Mouse (Mus musculus) limb, embryonic 12.5 days (tissue): ENCODE data around the gene Bsg. TPM values are rescaled to one million over a fixed set of nuclear protein-coding genes. Genes with fewer than 3 reads are reported as not detected.
A peak's percentile ranks its signal among the peaks of the same experiment; 100 is the strongest.
"Not testable (repeated sequence)": the region's sequence is repeated elsewhere in the genome, so short reads cannot be mapped to it uniquely, and the experiment has no call there.

Experiments used
- ATAC-seq: fragments of 200-750 bp; cut with Nextera tagmentation; 2 replicates; pipeline ENCODE4 v1.8.0; 2017; ENCODE audit warnings: low read depth, moderate TSS enrichment; ENCODE audit not compliant: insufficient number of reproducible peaks, insufficient read depth, low FRiP score, low TSS enrichment
- H3K27ac ChIP-seq: fragments of 300-500 bp; sonication (generic); 2 replicates; pipeline ENCODE4 v1.5.1; 2016; ENCODE audit warnings: mild to moderate bottlenecking, moderate library complexity
- H3K27me3 ChIP-seq: fragments of 300-500 bp; sonication (generic); 2 replicates; pipeline ENCODE4 v1.6.1; 2016; ENCODE audit warnings: mild to moderate bottlenecking, moderate library complexity
- H3K36me3 ChIP-seq: fragments of 300-500 bp; sonication (generic); 2 replicates; pipeline ENCODE4 v1.6.1; 2016; ENCODE audit warnings: mild to moderate bottlenecking, moderate library complexity
- H3K4me1 ChIP-seq: fragments of 300-500 bp; sonication (generic); replicated peaks from 2 replicates; pipeline ENCODE4 v1.6.1; 2016
- H3K4me2 ChIP-seq: fragments of 300-500 bp; sonication (generic); 2 replicates; pipeline ENCODE4 v1.6.1; 2016; ENCODE audit warnings: mild to moderate bottlenecking, moderate library complexity
- H3K4me3 ChIP-seq: fragments of 300-500 bp; sonication (generic); replicated peaks from 2 replicates; pipeline ENCODE4 v1.5.1; 2016; ENCODE audit warnings: mild to moderate bottlenecking
- H3K9ac ChIP-seq: fragments of 300-500 bp; sonication (generic); replicated peaks from 2 replicates; pipeline ENCODE4 v1.6.1; 2016; ENCODE audit warnings: mild to moderate bottlenecking, moderate library complexity
- H3K9me3 ChIP-seq: fragments of 300-500 bp; sonication (generic); 2 replicates; pipeline ENCODE4 v1.6.1; 2016; ENCODE audit warnings: mild to moderate bottlenecking, moderate library complexity
- WGBS: fragments of 180-500 bp; shearing (Covaris S2); methylation state at CpG from one replicate; pipeline ENCODE4 v1.1.7; 2016; 5-methylcytosine and 5-hydroxymethylcytosine counted together
- polyA plus RNA-seq: library from polyadenylated mRNA; unstranded; fragments of >200 nt; fragmentation: Nextera tagmentation; extraction: Ambion mirVana; gene quantifications from 2 replicates; pipeline ENCODE4 v1.2.1, GENCODE M21; 2016

Bsg gene
- polyA plus RNA-seq, 1 experiment from 2014 or later = 680 TPM

GRCm38 (mm10) chr10:79755854-79756253, 51.6 kb downstream of the Bsg start:
- H3K4me3 ChIP-seq = no peak overlapping the region
- 0 out of 2 replicates have a peak overlapping the region, but pooled peaks have one; percentile 8 for H3K9ac ChIP-seq
- H3K36me3 ChIP-seq = peaks cover 52% of the 10 kb centered on the region
- H3K4me1 ChIP-seq = peaks cover 10% of the 10 kb centered on the region
- no peaks in the 10 kb centered on the region for H3K9me3 ChIP-seq
- H3K27me3 ChIP-seq = no peaks in the 10 kb centered on the region
- WGBS = 78% methylated on average over 3 of the region's 3 CpGs
- ATAC-seq = no peak
- H3K4me2 ChIP-seq = no peak overlapping the region
- no peak overlapping the region for H3K27ac ChIP-seq

GRCm38 (mm10) chr10:79756660-79757059, 52.4 kb downstream of the Bsg start:
- 88% methylated on average over 24 of the region's 24 CpGs for WGBS
- H3K36me3 ChIP-seq = peaks cover 60% of the 10 kb centered on the region

GRCm38 (mm10) chr10:79759675-79760074, 55.4 kb downstream of the Bsg start:
- 96% methylated on average over 1 of the region's 1 CpGs for WGBS
- H3K9me3 ChIP-seq, H3K27me3 ChIP-seq, H3K4me3 ChIP-seq, ATAC-seq, H3K27ac ChIP-seq, H3K9ac ChIP-seq, H3K4me2 ChIP-seq: not testable (repeated sequence)
- Histone ChIP-seq H3K4me1 (peaks cover 15% of the 10 kb centered on the region), H3K36me3 (peaks cover 77% of the 10 kb centered on the region)

More at GRCm38 (mm10) chr10:79756660-79757059, 52.4 kb downstream of the Bsg start:
- no peak overlapping the region for H3K9ac ChIP-seq
- peaks cover 10% of the 10 kb centered on the region for H3K4me1 ChIP-seq
- no peaks in the 10 kb centered on the region for H3K27me3 ChIP-seq
- ATAC-seq = no peak
- H3K9me3 ChIP-seq = no peaks in the 10 kb centered on the region
- H3K27ac ChIP-seq = no peak overlapping the region
- no peak overlapping the region for H3K4me2 ChIP-seq
- no peak overlapping the region for H3K4me3 ChIP-seq

- Histone ChIP-seq H3K4me2 (no peak overlapping the region), H3K27ac (no peak overlapping the region), H3K36me3 (peaks cover 74% of the 10 kb centered on the region), H3K4me3 (no peak overlapping the region), H3K4me1 (peaks cover 16% of the 10 kb centered on the region), H3K27me3 (no peaks in the 10 kb centered on the region), H3K9ac (no peak overlapping the region; the same call in 1 of the 2 replicates), H3K9me3 (no peaks in the 10 kb centered on the region)
- no peak for ATAC-seq
- WGBS = 93% methylated on average over 11 of the region's 11 CpGs
These were observed 56.4 kb downstream of the Bsg start for GRCm38 (mm10) chr10:79760603-79761143.

Other genes with a start within 250 kb of the Bsg start
- not detected in 2 replicates for gene Vmn2r83, start 235.8 kb upstream of the Bsg start, polyA plus RNA-seq
- 20.4 and 21.2 TPM in 2 replicates for gene Plpp2, start 170.7 kb upstream of the Bsg start, polyA plus RNA-seq
- gene Mier2, start 149.3 kb upstream of the Bsg start, polyA plus RNA-seq = 74.8 and 78.1 TPM in 2 replicates
- not detected in 2 replicates for gene Theg, start 117.2 kb upstream of the Bsg start, polyA plus RNA-seq
- gene C2cd4c, start 90.5 kb upstream of the Bsg start, polyA plus RNA-seq = not detected in 2 replicates
- 12.0 and 12.2 TPM in 2 replicates for gene Shc2, start 66.6 kb upstream of the Bsg start, polyA plus RNA-seq
- gene Odf3l2, start 58.8 kb upstream of the Bsg start, polyA plus RNA-seq = not detected in 2 replicates
- gene Madcam1, start 39.9 kb upstream of the Bsg start, polyA plus RNA-seq = 7.1 and 7.2 TPM in 2 replicates
- 57.6 and 63.1 TPM in 2 replicates for gene Tpgs1, start 35.1 kb upstream of the Bsg start, polyA plus RNA-seq
- gene Cdc34, start 22.3 kb upstream of the Bsg start, polyA plus RNA-seq = 139 and 149 TPM in 2 replicates
- gene Gzmm, start 15.5 kb upstream of the Bsg start, polyA plus RNA-seq = 0.74 and 1.2 TPM in 2 replicates
- 0.15 TPM in 1 of 2 replicates, not detected in the other for gene Hcn2, start 12.1 kb downstream of the Bsg start, polyA plus RNA-seq
- gene Polrmt, start 42.1 kb downstream of the Bsg start, polyA plus RNA-seq = 54.0 and 54.1 TPM in 2 replicates
- gene Fgf22, start 50.6 kb downstream of the Bsg start, polyA plus RNA-seq = 0.24 and 0.60 TPM in 2 replicates
- 108 and 113 TPM in 2 replicates for gene Rnf126, start 62.5 kb downstream of the Bsg start, polyA plus RNA-seq
- gene Fstl3, start 72.8 kb downstream of the Bsg start, polyA plus RNA-seq = 3.0 and 4.0 TPM in 2 replicates
- not detected in 2 replicates for gene Prss57, start 86.5 kb downstream of the Bsg start, polyA plus RNA-seq
- gene Palm, start 89.1 kb downstream of the Bsg start, polyA plus RNA-seq = 121 TPM in 2 replicates
- gene Misp, start 116.5 kb downstream of the Bsg start, polyA plus RNA-seq = 0.28 and 0.67 TPM in 2 replicates
- 373 and 403 TPM in 2 replicates for gene Ptbp1, start 149.9 kb downstream of the Bsg start, polyA plus RNA-seq
- 15.1 and 15.3 TPM in 2 replicates for gene Prtn3, start 170.0 kb downstream of the Bsg start, polyA plus RNA-seq
- gene Plppr3, start 170.1 kb downstream of the Bsg start, polyA plus RNA-seq = 157 and 162 TPM in 2 replicates
- not detected in 2 replicates for gene Elane, start 181.8 kb downstream of the Bsg start, polyA plus RNA-seq
- not detected in 2 replicates for gene Cfd, start 186.4 kb downstream of the Bsg start, polyA plus RNA-seq
- 50.8 and 53.7 TPM in 2 replicates for gene Med16, start 204.4 kb downstream of the Bsg start, polyA plus RNA-seq
- 5.5 and 21.1 TPM in 2 replicates for gene Gm26602, start 206.4 kb downstream of the Bsg start, polyA plus RNA-seq
- 1.1 and 1.2 TPM in 2 replicates for gene Kiss1r, start 212.5 kb downstream of the Bsg start, polyA plus RNA-seq
- gene R3hdm4, start 216.7 kb downstream of the Bsg start, polyA plus RNA-seq = 149 and 161 TPM in 2 replicates
- 8.4 and 8.6 TPM in 2 replicates for gene Arid3a, start 222.6 kb downstream of the Bsg start, polyA plus RNA-seq